Mouse (Mus musculus) spleen, adult 2 months (tissue): Measurements from ENCODE around the gene Exoc6b.

Source experiments
- CTCF ChIP-seq: fragments of 200-500 bp; IDR thresholded peaks from 2 replicates; pipeline ENCODE4 v1.5.1; 2011; ENCODE audit warnings: mild to moderate bottlenecking, inconsistent platforms; ENCODE audit not compliant: insufficient read depth, insufficient read length, insufficient replicate concordance; ENCODE audit errors: extremely low read depth
- POLR2A ChIP-seq: fragments of 200-500 bp; IDR thresholded peaks from 2 replicates; pipeline ENCODE4 v1.6.1; 2011; ENCODE audit warnings: low read depth, low read length, inconsistent platforms

- TF ChIP-seq CTCF: no peak
- TF ChIP-seq POLR2A: no peak
Measured at GRCm38 (mm10) chr6:84641062-84641431, 428.3 kb downstream of the Exoc6b start.
